Mouse (Mus musculus): ENCODE measurements at regions not wholly inside any gene's neighbourhood (a gene's known extent, or its start where the extent isn't known, plus 50 kb on each side); places are given as distances from the start of the nearest gene placed in this dataset.

- no peak for DNase-seq
These were observed 51.6 kb upstream of the Cecr2 start for GRCm38 (mm10) chr6:120614526-120614925.

DNA sequence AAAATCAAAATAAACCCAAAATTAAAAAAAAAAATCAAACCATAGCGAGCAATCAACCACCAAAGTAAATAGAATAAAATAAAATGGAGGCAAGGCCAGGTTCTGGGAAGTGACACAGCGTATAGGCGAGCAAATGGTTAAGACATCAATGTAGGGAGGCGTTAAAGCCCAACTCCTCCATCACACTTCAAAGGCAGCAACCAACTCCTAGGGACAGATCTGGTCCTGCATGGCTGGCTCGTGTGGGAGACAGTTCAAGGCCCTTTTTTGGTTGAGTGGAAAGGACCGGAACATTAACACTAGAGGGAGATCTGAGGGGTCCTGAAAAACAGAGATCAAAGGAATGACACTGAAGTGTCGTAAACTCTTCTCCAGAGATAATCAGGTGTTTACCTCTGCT is 53.8 kb upstream of the Cecr2 start:
- DNase-seq = no peak

GRCm38 (mm10) chr6:120609858-120610257 is 56.3 kb upstream of the Cecr2 start:
- no peak for DNase-seq

DNA sequence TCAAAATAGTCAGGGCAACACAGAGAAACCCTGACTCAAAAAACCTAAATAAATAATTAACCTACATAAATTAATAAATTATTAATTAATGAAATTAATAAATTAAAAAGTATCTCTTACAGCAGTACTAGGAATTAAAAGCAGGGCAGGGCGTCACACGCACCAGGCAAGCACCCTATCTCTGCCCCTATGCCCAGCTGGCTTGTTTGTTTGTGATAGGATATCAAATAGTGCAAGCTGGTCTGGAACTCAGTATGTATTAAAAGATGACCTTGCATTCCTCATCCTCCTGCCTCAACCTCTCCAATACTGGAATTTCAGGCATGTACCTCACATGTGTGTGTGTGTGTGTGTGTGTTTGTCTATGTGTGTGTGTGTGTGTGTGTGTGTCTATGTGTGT is 60.7 kb upstream of the Cecr2 start:
- no peak for DNase-seq

- DNase-seq = no peak
These were observed 61.9 kb upstream of the Cecr2 start for GRCm38 (mm10) chr6:120604020-120604958.

GRCm38 (mm10) chr6:120603454-120603853 is 62.7 kb upstream of the Cecr2 start:
- peak; percentile 67 to 69 for DNase-seq

- no peak for DNase-seq
These were observed 65.8 kb upstream of the Cecr2 start for GRCm38 (mm10) chr6:120600376-120600775.

GRCm38 (mm10) chr6:120598471-120598870 is 67.4 kb upstream of the Hdhd5 start:
- no peak for DNase-seq

- no peak for DNase-seq
These were observed 66.8 kb upstream of the Hdhd5 start for GRCm38 (mm10) chr6:120597887-120598286.

DNA sequence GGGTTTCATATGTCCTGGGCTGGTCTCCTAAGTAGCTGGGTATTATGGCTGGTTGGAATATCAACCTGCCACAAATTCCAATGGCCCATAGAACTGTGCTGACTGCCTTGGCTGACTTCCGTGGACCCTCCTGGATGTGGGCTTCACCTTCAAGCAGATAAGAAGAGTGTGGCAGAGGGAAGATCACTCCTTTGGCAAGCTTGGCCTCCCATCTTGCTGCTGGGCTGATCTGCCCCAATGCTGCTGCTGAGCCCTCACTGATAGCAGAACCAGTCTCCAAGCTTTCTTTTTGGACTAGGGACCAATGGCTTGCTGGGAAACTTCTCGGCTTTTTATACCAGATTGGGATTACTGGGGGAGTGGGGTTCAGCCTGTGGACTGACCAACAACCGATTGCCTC is 65.6 kb upstream of the Hdhd5 start:
- no peak for DNase-seq

DNA sequence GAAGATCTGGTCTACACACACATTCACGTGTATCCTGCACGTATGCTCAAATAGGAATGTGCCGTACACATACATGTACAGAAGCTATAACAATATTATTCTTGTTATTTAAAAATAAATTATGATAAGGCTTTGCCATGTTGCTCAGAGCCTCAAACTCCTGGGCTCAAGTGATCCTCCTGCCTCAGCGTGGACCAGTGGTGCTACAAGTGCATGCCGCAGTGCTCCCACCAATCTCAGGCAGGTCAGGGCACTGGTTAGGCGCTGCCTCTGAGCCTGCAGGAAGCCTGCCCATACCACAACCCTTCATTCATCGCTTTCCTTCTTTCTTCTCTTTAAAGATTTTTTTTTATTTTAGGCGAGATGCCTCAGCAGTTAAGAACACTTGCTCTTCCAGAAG is 63.3 kb upstream of the Hdhd5 start:
- DNase-seq = no peak

DNA sequence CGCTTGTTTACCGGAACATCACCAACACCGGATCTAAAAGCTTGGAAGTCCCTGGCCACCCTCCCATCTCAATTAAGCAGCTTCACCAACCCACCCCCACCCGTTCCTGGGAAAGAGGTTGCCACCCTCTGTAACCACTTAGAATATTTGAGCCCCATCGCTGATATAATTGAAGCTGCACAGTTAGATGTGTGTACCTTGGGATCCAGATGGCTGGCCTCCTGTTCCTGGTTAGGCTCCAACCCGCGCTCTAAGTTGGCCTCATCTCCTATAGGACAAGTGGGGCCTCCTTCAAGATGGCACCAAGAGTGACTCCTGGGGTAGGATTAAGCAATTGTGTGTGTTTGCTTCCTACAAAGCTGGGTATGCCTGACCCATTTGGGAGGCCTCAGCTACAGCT is 61.6 kb upstream of the Hdhd5 start:
- no peak for DNase-seq

DNA sequence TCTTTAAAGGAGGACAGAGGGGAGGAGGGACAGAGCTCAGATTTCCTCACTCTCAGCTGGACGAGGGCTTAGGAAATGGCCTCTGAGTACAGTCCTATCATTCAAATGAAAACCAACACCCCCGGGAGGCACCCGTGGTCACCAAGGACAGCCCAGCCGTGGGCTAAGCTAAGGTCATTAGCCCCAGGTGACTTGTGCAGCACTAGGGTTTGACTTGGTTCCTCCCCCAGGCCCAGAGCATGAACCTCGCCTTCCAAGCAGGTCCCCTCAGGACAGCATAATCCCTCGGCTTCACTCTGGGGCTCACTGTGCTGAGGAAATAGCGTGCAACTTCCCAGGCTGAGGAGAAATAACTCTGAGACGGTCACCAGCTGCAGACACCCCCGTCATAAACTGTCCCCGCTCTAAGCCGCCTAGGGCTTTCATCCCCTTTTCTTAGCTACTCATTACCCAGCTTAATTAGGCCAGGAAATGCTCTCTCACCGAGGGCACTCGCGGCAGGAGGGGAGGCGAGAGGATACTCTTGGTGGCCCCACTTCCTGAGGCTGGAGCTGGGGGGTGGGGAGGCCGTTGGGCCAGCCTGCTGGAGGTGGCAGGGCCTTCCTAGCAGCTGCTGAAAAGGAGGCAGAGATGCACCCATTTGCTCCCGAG is 61.0 kb upstream of the Hdhd5 start:
- DNase-seq = peak; percentile 52 to 60

GRCm38 (mm10) chr6:120590191-120590590 is 59.1 kb upstream of the Hdhd5 start:
- no peak for DNase-seq

- DNase-seq = no peak
These were observed 57.9 kb upstream of the Hdhd5 start for GRCm38 (mm10) chr6:120588701-120589659.

- no peak for DNase-seq
These were observed 54.8 kb upstream of the Hdhd5 start for GRCm38 (mm10) chr6:120585941-120586280.

GRCm38 (mm10) chr6:120585118-120585940 is 54.2 kb upstream of the Hdhd5 start:
- DNase-seq = peak; percentile 35 to 43

- peak in 1 of 2 experiments; percentile 28 for DNase-seq
These were observed 50.6 kb upstream of the Hdhd5 start for GRCm38 (mm10) chr6:120581748-120582147.
